Mouse (Mus musculus) forebrain, embryonic 12.5 days (tissue): Measurements from ENCODE around the gene Rdh13. TPM values are rescaled to one million over a fixed set of nuclear protein-coding genes. Genes with fewer than 3 reads are reported as not detected.
A peak's percentile ranks its signal among the peaks of the same experiment; 100 is the strongest.

Experiments
- ATAC-seq: fragments of 200-750 bp; cut with Nextera tagmentation; 2 replicates; pipeline ENCODE4 v1.8.0; 2017; ENCODE audit warnings: moderate TSS enrichment; ENCODE audit not compliant: low FRiP score
- H3K27ac ChIP-seq: fragments of 300-500 bp; sonication (generic); 2 replicates; pipeline ENCODE4 v1.5.1; 2016; ENCODE audit warnings: mild to moderate bottlenecking
- H3K27me3 ChIP-seq: fragments of 300-500 bp; sonication (generic); 2 replicates; pipeline ENCODE4 v1.6.1; 2016; ENCODE audit warnings: mild to moderate bottlenecking
- H3K36me3 ChIP-seq: fragments of 300-500 bp; sonication (generic); replicated peaks from 2 replicates; pipeline ENCODE4 v1.6.1; 2016; ENCODE audit warnings: mild to moderate bottlenecking
- H3K4me1 ChIP-seq: fragments of 300-500 bp; sonication (generic); 2 replicates; pipeline ENCODE4 v1.6.1; 2016
- H3K4me2 ChIP-seq: fragments of 300-500 bp; sonication (generic); 2 replicates; pipeline ENCODE4 v1.6.1; 2016; ENCODE audit warnings: mild to moderate bottlenecking, moderate library complexity
- H3K4me3 ChIP-seq: fragments of 300-500 bp; sonication (generic); replicated peaks from 2 replicates; pipeline ENCODE4 v1.5.1; 2016; ENCODE audit warnings: mild to moderate bottlenecking
- H3K9ac ChIP-seq: fragments of 300-500 bp; sonication (generic); 2 replicates; pipeline ENCODE4 v1.6.1; 2016; ENCODE audit warnings: mild to moderate bottlenecking
- H3K9me3 ChIP-seq: fragments of 300-500 bp; sonication (generic); 2 replicates; pipeline ENCODE4 v1.6.1; 2016
- WGBS: fragments of 180-500 bp; shearing (Covaris S2); methylation state at CpG from one replicate; pipeline ENCODE4 v1.1.7; 2016; 5-methylcytosine and 5-hydroxymethylcytosine counted together
- polyA plus RNA-seq: library from polyadenylated mRNA; unstranded; fragments of >200 nt; fragmentation: Nextera tagmentation; extraction: Ambion mirVana; gene quantifications from 2 replicates; pipeline ENCODE4 v1.2.1, GENCODE M21; 2016

Gene Rdh13
- polyA plus RNA-seq, 1 experiment from 2014 or later: 26.5 TPM

- Histone ChIP-seq H3K4me1 (peaks cover 11% of the 10 kb centered on the region; the same call in 1 of the 2 replicates), H3K36me3 (no peaks in the 10 kb centered on the region), H3K9me3 (no peaks in the 10 kb centered on the region), H3K4me3 (no peak overlapping the region), H3K4me2 (no peak overlapping the region), H3K9ac (no peak overlapping the region), H3K27ac (no peak overlapping the region), H3K27me3 (peaks cover 43% of the 10 kb centered on the region)
- no peak for ATAC-seq
- 72% methylated on average over 3 of the region's 3 CpGs for WGBS
Measured at GRCm38 (mm10) chr7:4467801-4468200, 22.4 kb upstream of the Rdh13 start.

- Histone ChIP-seq H3K9me3 (no peaks in the 10 kb centered on the region), H3K4me2 (no peak overlapping the region), H3K27me3 (peaks cover 8% of the 10 kb centered on the region; the same call in 1 of the 2 replicates), H3K4me1 (no peaks in the 10 kb centered on the region), H3K4me3 (no peak overlapping the region), H3K36me3 (no peaks in the 10 kb centered on the region), H3K9ac (no peak overlapping the region), H3K27ac (no peak overlapping the region)
- WGBS: 19% methylated on average over 12 of the region's 12 CpGs
- no peak for ATAC-seq
Measured at GRCm38 (mm10) chr7:4464194-4464824, 18.9 kb upstream of the Rdh13 start.

- ATAC-seq: no peak
- H3K4me2 ChIP-seq: peak within 1 kb of the TSS; percentile 35
- H3K9me3 ChIP-seq: no peaks in the 10 kb centered on the region
- no peak within 1 kb of the TSS for H3K27ac ChIP-seq
- no peaks in the 10 kb centered on the region for H3K36me3 ChIP-seq
- 79% methylated on average over 14 of the region's 16 CpGs for WGBS
- H3K4me1 ChIP-seq: no peaks in the 10 kb centered on the region
- no peak within 1 kb of the TSS for H3K9ac ChIP-seq
- no peaks in the 10 kb centered on the region for H3K27me3 ChIP-seq
- H3K4me3 ChIP-seq: peak within 1 kb of the TSS; percentile 15
Measured at GRCm38 (mm10) chr7:4460576-4461434, 15.4 kb upstream of the Rdh13 start, which contains the start of gene Eps8l1. Gene Eps8l1, plus strand, starts transcription at chr7:4460674.

GRCm38 (mm10) chr7:4452644-4453043, 7.2 kb upstream of the Rdh13 start:
- Histone ChIP-seq H3K27me3 (no peaks in the 10 kb centered on the region), H3K4me3 (no peak overlapping the region), H3K36me3 (no peaks in the 10 kb centered on the region), H3K9ac (no peak overlapping the region), H3K27ac (no peak overlapping the region), H3K4me2 (no peak overlapping the region), H3K9me3 (no peaks in the 10 kb centered on the region), H3K4me1 (no peaks in the 10 kb centered on the region)
- no peak for ATAC-seq
- WGBS: 25% methylated on average over 4 of the region's 4 CpGs

- WGBS: 28% methylated on average over 2 of the region's 2 CpGs
- H3K9ac ChIP-seq: no peak overlapping the region
- ATAC-seq: no peak
- no peaks in the 10 kb centered on the region for H3K27me3 ChIP-seq
- H3K9me3 ChIP-seq: no peaks in the 10 kb centered on the region
- H3K36me3 ChIP-seq: no peaks in the 10 kb centered on the region
- no peak overlapping the region for H3K4me2 ChIP-seq
- no peak overlapping the region for H3K27ac ChIP-seq
- H3K4me3 ChIP-seq: no peak overlapping the region
- peaks cover 8% of the 10 kb centered on the region; the same call in 1 of the 2 replicates for H3K4me1 ChIP-seq
Measured at GRCm38 (mm10) chr7:4449211-4449610, 3.8 kb upstream of the Rdh13 start.

- ATAC-seq: no peak
- H3K4me2 ChIP-seq: no peak overlapping the region
- no peak overlapping the region for H3K27ac ChIP-seq
- H3K9ac ChIP-seq: no peak overlapping the region
- peaks cover 7% of the 10 kb centered on the region; the same call in 1 of the 2 replicates for H3K36me3 ChIP-seq
- H3K27me3 ChIP-seq: no peaks in the 10 kb centered on the region
- 94% methylated on average over 3 of the region's 3 CpGs for WGBS
- no peak overlapping the region for H3K4me3 ChIP-seq
- peaks cover 10% of the 10 kb centered on the region; the same call in 1 of the 2 replicates for H3K4me1 ChIP-seq
- H3K9me3 ChIP-seq: no peaks in the 10 kb centered on the region
Measured at GRCm38 (mm10) chr7:4448439-4448838, 3.0 kb upstream of the Rdh13 start.

GRCm38 (mm10) chr7:4447138-4447537, 1.7 kb upstream of the Rdh13 start:
- Histone ChIP-seq H3K27me3 (no peaks in the 10 kb centered on the region), H3K4me2 (no peak overlapping the region), H3K4me1 (peaks cover 10% of the 10 kb centered on the region; the same call in 1 of the 2 replicates), H3K9me3 (no peaks in the 10 kb centered on the region), H3K4me3 (no peak overlapping the region), H3K36me3 (peaks cover 15% of the 10 kb centered on the region), H3K27ac (no peak overlapping the region), H3K9ac (no peak overlapping the region)
- 4% methylated on average over 1 of the region's 1 CpGs for WGBS
- no peak for ATAC-seq

- H3K4me1 ChIP-seq: peaks cover 10% of the 10 kb centered on the region; the same call in 1 of the 2 replicates
- no peak overlapping the region for H3K9ac ChIP-seq
- no peaks in the 10 kb centered on the region for H3K9me3 ChIP-seq
- no peak overlapping the region for H3K4me2 ChIP-seq
- H3K4me3 ChIP-seq: no peak overlapping the region
- H3K27ac ChIP-seq: no peak overlapping the region
- H3K36me3 ChIP-seq: peaks cover 60% of the 10 kb centered on the region
- no peak for ATAC-seq
- H3K27me3 ChIP-seq: no peaks in the 10 kb centered on the region
- 95% methylated on average over 10 of the region's 10 CpGs for WGBS
Measured at GRCm38 (mm10) chr7:4440549-4440948, 4.9 kb downstream of the Rdh13 start.

GRCm38 (mm10) chr7:4437721-4438120, 7.7 kb downstream of the Rdh13 start:
- H3K27ac ChIP-seq: no peak overlapping the region
- H3K9ac ChIP-seq: no peak overlapping the region
- no peak for ATAC-seq
- peaks cover 76% of the 10 kb centered on the region for H3K36me3 ChIP-seq
- no peaks in the 10 kb centered on the region for H3K27me3 ChIP-seq
- no peaks in the 10 kb centered on the region for H3K9me3 ChIP-seq
- 92% methylated on average over 2 of the region's 2 CpGs for WGBS
- no peak overlapping the region for H3K4me2 ChIP-seq
- no peaks in the 10 kb centered on the region for H3K4me1 ChIP-seq
- no peak overlapping the region for H3K4me3 ChIP-seq

GRCm38 (mm10) chr7:4432026-4432425, 13.4 kb downstream of the Rdh13 start:
- Histone ChIP-seq H3K36me3 (peaks cover 78% of the 10 kb centered on the region), H3K4me3 (no peak overlapping the region), H3K4me2 (no peak overlapping the region), H3K9me3 (no peaks in the 10 kb centered on the region), H3K9ac (no peak overlapping the region), H3K4me1 (no peaks in the 10 kb centered on the region), H3K27ac (no peak overlapping the region), H3K27me3 (no peaks in the 10 kb centered on the region)
- WGBS: 93% methylated on average over 8 of the region's 8 CpGs
- no peak for ATAC-seq

- Histone ChIP-seq H3K27ac (no peak overlapping the region), H3K27me3 (no peaks in the 10 kb centered on the region), H3K9me3 (no peaks in the 10 kb centered on the region), H3K9ac (no peak overlapping the region), H3K4me2 (no peak overlapping the region), H3K36me3 (peaks cover 77% of the 10 kb centered on the region), H3K4me3 (no peak overlapping the region), H3K4me1 (no peaks in the 10 kb centered on the region)
- 77% methylated on average over 6 of the region's 6 CpGs for WGBS
- no peak for ATAC-seq
Measured at GRCm38 (mm10) chr7:4431548-4431947, 13.9 kb downstream of the Rdh13 start.

GRCm38 (mm10) chr7:4430246-4430844, 15.1 kb downstream of the Rdh13 start:
- no peak for ATAC-seq
- 93% methylated on average over 9 of the region's 9 CpGs for WGBS
- no peak overlapping the region for H3K27ac ChIP-seq
- no peak overlapping the region for H3K9ac ChIP-seq
- no peak overlapping the region for H3K4me3 ChIP-seq
- peaks cover 81% of the 10 kb centered on the region for H3K36me3 ChIP-seq
- H3K27me3 ChIP-seq: no peaks in the 10 kb centered on the region
- no peaks in the 10 kb centered on the region for H3K4me1 ChIP-seq
- no peak overlapping the region for H3K4me2 ChIP-seq
- no peaks in the 10 kb centered on the region for H3K9me3 ChIP-seq
